Mouse (Mus musculus) kidney, adult 2 months (tissue): ENCODE measurements around the gene Igdcc3.

Experiments used
- CTCF ChIP-seq: fragments of 200-500 bp; conservative IDR thresholded peaks from 2 replicates; pipeline ENCODE4 v1.5.1; 2011; ENCODE audit warnings: low read depth, mild to moderate bottlenecking, control low read depth, low read length, moderate library complexity, mixed read lengths; ENCODE audit not compliant: insufficient read depth, insufficient read length
- POLR2A ChIP-seq: fragments of 200-500 bp; IDR thresholded peaks from one replicate; pipeline ENCODE4 v1.6.1; 2011; ENCODE audit warnings: low read depth, low read length, control low read depth

DNA sequence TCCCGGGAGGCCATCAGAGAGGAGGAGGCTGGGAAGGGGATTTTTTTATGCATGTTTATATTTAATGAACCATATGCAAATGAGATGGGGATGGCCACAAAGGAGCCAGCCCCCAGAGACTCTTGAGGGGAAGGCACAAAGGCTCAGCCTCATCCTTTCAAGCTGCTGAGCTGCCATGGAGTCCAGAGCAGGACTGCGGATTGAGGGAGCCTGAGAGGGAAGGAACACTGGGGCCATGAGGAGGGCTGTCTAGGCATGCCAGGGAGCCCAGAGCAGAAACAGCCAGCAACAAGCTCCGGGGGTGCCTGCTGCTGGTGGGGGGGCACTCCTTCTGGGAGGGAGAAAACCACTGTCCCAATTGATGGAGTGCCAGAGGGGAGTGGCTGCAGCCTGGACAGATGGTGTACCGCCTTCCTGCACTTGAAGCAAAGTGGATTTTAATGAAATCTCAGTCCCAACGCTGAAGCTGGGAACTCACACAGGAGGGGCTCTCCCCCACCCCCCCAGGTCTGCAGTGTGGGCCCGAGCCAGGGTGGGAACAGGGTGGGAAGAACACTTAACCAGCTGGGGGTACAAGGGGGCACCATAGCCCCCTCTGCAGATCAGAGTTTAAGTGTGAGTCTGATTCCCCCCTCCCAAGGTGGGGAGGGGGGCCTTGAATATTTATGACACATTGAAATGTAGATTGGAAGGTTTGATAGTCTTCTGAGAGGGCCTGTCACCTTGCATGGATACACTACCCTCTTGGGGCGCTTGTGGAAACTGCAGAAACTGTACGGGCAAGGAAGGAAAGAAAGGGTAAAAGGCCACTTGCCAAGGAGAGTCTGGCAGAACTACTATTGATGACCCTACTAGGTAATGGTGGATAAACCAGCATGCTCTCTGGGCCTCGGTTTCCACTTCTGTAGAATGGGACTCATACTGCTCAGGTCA lies 35.2 kb downstream of the Igdcc3 start:
- TF ChIP-seq CTCF = no peak
- TF ChIP-seq POLR2A = no peak
